Mouse (Mus musculus): ENCODE data around the gene Prss41. TPM values are rescaled to one million over a fixed set of nuclear protein-coding genes. Genes with fewer than 3 reads are reported as not detected.

Gene Prss41
- polyA plus RNA-seq, 1 experiment from 2014 or later: not detected

GRCm38 (mm10) chr17:23825591-23825990 lies 18.4 kb downstream of the Prss41 start:
- peaks cover 66% of the 10 kb centered on the region for H3K36me3 ChIP-seq
- WGBS: 75% methylated on average over 4 of the region's 4 CpGs
- H3K27me3 ChIP-seq (replicated peaks): 0 out of 2 replicates have a peak, but pooled peaks cover 6% of the 10 kb centered on the region
- peaks cover 15% of the 10 kb centered on the region for H3K4me1 ChIP-seq (replicated peaks)
- no peak overlapping the region for H3K4me2 ChIP-seq
- H3K9me3 ChIP-seq (replicated peaks): no peaks in the 10 kb centered on the region
- ATAC-seq (ENCODE audit: insufficient number of reproducible peaks, low FRiP score): no peak
- H3K9ac ChIP-seq: no peak overlapping the region
- no peak overlapping the region for H3K27ac ChIP-seq (ENCODE audit: poor library complexity, severe bottlenecking)
- H3K4me3 ChIP-seq: no peak overlapping the region

GRCm38 (mm10) chr17:23823614-23824013 lies 20.4 kb downstream of the Prss41 start:
- Histone ChIP-seq H3K36me3 (peaks cover 86% of the 10 kb centered on the region), H3K27ac (ENCODE audit: poor library complexity, severe bottlenecking) (no peak overlapping the region), H3K9ac (no peak overlapping the region), H3K4me2 (no peak overlapping the region), H3K4me1 (replicated peaks) (peaks cover 15% of the 10 kb centered on the region), H3K27me3 (replicated peaks) (no peaks in the 10 kb centered on the region), H3K9me3 (replicated peaks) (peaks cover 9% of the 10 kb centered on the region), H3K4me3 (no peak overlapping the region)
- ATAC-seq (ENCODE audit: insufficient number of reproducible peaks, low FRiP score): no peak
- 93% methylated on average over 12 of the region's 12 CpGs for WGBS

GRCm38 (mm10) chr17:23823018-23823417 lies 21.0 kb downstream of the Prss41 start:
- no peak overlapping the region for H3K4me2 ChIP-seq
- 79% methylated on average over 16 of the region's 16 CpGs for WGBS
- H3K9me3 ChIP-seq (replicated peaks): peaks cover 14% of the 10 kb centered on the region
- H3K4me3 ChIP-seq: no peak overlapping the region
- no peak for ATAC-seq (ENCODE audit: insufficient number of reproducible peaks, low FRiP score)
- H3K27ac ChIP-seq (ENCODE audit: poor library complexity, severe bottlenecking): no peak overlapping the region
- no peaks in the 10 kb centered on the region for H3K27me3 ChIP-seq (replicated peaks)
- H3K36me3 ChIP-seq: peaks cover 92% of the 10 kb centered on the region
- no peak overlapping the region for H3K9ac ChIP-seq
- H3K4me1 ChIP-seq (replicated peaks): peaks cover 13% of the 10 kb centered on the region

- Histone ChIP-seq H3K4me2 (no peak overlapping the region), H3K9me3 (replicated peaks) (peaks cover 14% of the 10 kb centered on the region), H3K9ac (no peak overlapping the region), H3K27me3 (replicated peaks) (no peaks in the 10 kb centered on the region), H3K4me1 (replicated peaks) (0 out of 2 replicates have a peak, but pooled peaks cover 5% of the 10 kb centered on the region), H3K27ac (ENCODE audit: poor library complexity, severe bottlenecking) (no peak overlapping the region), H3K36me3 (peaks cover 98% of the 10 kb centered on the region), H3K4me3 (no peak overlapping the region)
- 67% methylated on average over 6 of the region's 6 CpGs for WGBS
- no peak for ATAC-seq (ENCODE audit: insufficient number of reproducible peaks, low FRiP score)
Observed at GRCm38 (mm10) chr17:23822094-23822493, 21.9 kb downstream of the Prss41 start.

- Histone ChIP-seq H3K27ac (ENCODE audit: poor library complexity, severe bottlenecking) (no peak overlapping the region), H3K9ac (no peak overlapping the region), H3K36me3 (peaks cover 99% of the 10 kb centered on the region), H3K4me3 (no peak overlapping the region), H3K9me3 (replicated peaks) (peaks cover 14% of the 10 kb centered on the region), H3K4me2 (no peak overlapping the region), H3K4me1 (replicated peaks) (0 out of 2 replicates have a peak, but pooled peaks cover 4% of the 10 kb centered on the region), H3K27me3 (replicated peaks) (no peaks in the 10 kb centered on the region)
- no peak for ATAC-seq (ENCODE audit: insufficient number of reproducible peaks, low FRiP score)
- WGBS: 94% methylated on average over 5 of the region's 5 CpGs
Observed at GRCm38 (mm10) chr17:23820731-23821130, 23.2 kb downstream of the Prss41 start.

- H3K27ac ChIP-seq (ENCODE audit: poor library complexity, severe bottlenecking): no peak overlapping the region
- no peak overlapping the region for H3K4me2 ChIP-seq
- H3K4me1 ChIP-seq (replicated peaks): 0 out of 2 replicates have a peak, but pooled peaks cover 4% of the 10 kb centered on the region
- H3K27me3 ChIP-seq (replicated peaks): no peaks in the 10 kb centered on the region
- ATAC-seq (ENCODE audit: insufficient number of reproducible peaks, low FRiP score): no peak
- H3K9ac ChIP-seq: no peak overlapping the region
- peaks cover 98% of the 10 kb centered on the region for H3K36me3 ChIP-seq
- peaks cover 19% of the 10 kb centered on the region for H3K9me3 ChIP-seq (replicated peaks)
- no peak overlapping the region for H3K4me3 ChIP-seq
- 98% methylated on average over 25 of the region's 25 CpGs for WGBS
Observed at GRCm38 (mm10) chr17:23819235-23819634, 24.7 kb downstream of the Prss41 start.

GRCm38 (mm10) chr17:23818579-23818978 lies 25.4 kb downstream of the Prss41 start:
- WGBS: 95% methylated on average over 8 of the region's 8 CpGs

GRCm38 (mm10) chr17:23815641-23816040 lies 28.3 kb downstream of the Prss41 start:
- H3K27ac ChIP-seq (ENCODE audit: poor library complexity, severe bottlenecking): no peak overlapping the region

More at GRCm38 (mm10) chr17:23818579-23818978, 25.4 kb downstream of the Prss41 start:
- Histone ChIP-seq H3K27ac (ENCODE audit: poor library complexity, severe bottlenecking) (no peak overlapping the region), H3K36me3 (peaks cover 98% of the 10 kb centered on the region), H3K4me3 (no peak overlapping the region), H3K9me3 (replicated peaks) (peaks cover 19% of the 10 kb centered on the region), H3K4me2 (no peak overlapping the region), H3K27me3 (replicated peaks) (no peaks in the 10 kb centered on the region), H3K9ac (no peak overlapping the region), H3K4me1 (replicated peaks) (0 out of 2 replicates have a peak, but pooled peaks cover 4% of the 10 kb centered on the region)
- no peak for ATAC-seq (ENCODE audit: insufficient number of reproducible peaks, low FRiP score)

GRCm38 (mm10) chr17:23807918-23808317 lies 36.1 kb downstream of the Prss41 start:
- no peak overlapping the region for H3K9ac ChIP-seq
- no peak overlapping the region for H3K4me2 ChIP-seq
- no peaks in the 10 kb centered on the region for H3K27me3 ChIP-seq (replicated peaks)
- no peak overlapping the region for H3K4me3 ChIP-seq
- H3K9me3 ChIP-seq (replicated peaks): no peaks in the 10 kb centered on the region
- H3K4me1 ChIP-seq (replicated peaks): peaks cover 23% of the 10 kb centered on the region
- peaks cover 59% of the 10 kb centered on the region for H3K36me3 ChIP-seq
- 89% methylated on average over 3 of the region's 3 CpGs for WGBS
- ATAC-seq (ENCODE audit: insufficient number of reproducible peaks, low FRiP score): no peak
- H3K27ac ChIP-seq (ENCODE audit: poor library complexity, severe bottlenecking): no peak overlapping the region

More at GRCm38 (mm10) chr17:23815641-23816040, 28.3 kb downstream of the Prss41 start:
- H3K36me3 ChIP-seq: peaks cover 91% of the 10 kb centered on the region
- no peak overlapping the region for H3K4me2 ChIP-seq
- over 99% methylated on average over 16 of the region's 16 CpGs for whole genome bisulfite sequencing
- no peak overlapping the region for H3K9ac ChIP-seq
- ATAC-seq (ENCODE audit: insufficient number of reproducible peaks, low FRiP score): no peak
- peaks cover 19% of the 10 kb centered on the region for H3K9me3 ChIP-seq (replicated peaks)
- no peak overlapping the region for H3K4me3 ChIP-seq
- no peaks in the 10 kb centered on the region for H3K27me3 ChIP-seq (replicated peaks)
- no peaks in the 10 kb centered on the region for H3K4me1 ChIP-seq (replicated peaks)

- Histone ChIP-seq H3K4me3 (peak overlapping the region; percentile 1; the same call in 1 of the 2 replicates), H3K27me3 (replicated peaks) (no peaks in the 10 kb centered on the region), H3K27ac (ENCODE audit: poor library complexity, severe bottlenecking) (no peak overlapping the region), H3K9ac (no peak overlapping the region), H3K9me3 (replicated peaks) (no peaks in the 10 kb centered on the region), H3K36me3 (peaks cover 50% of the 10 kb centered on the region), H3K4me2 (peak overlapping the region; percentile 37), H3K4me1 (replicated peaks) (peaks cover 23% of the 10 kb centered on the region)
- 76% methylated on average over 25 of the region's 25 CpGs for WGBS
- ATAC-seq (ENCODE audit: insufficient number of reproducible peaks, low FRiP score): no peak
Observed at GRCm38 (mm10) chr17:23806867-23807266, 37.1 kb downstream of the Prss41 start.

GRCm38 (mm10) chr17:23804426-23805085 lies 39.4 kb downstream of the Prss41 start:
- Histone ChIP-seq H3K9me3 (replicated peaks) (no peaks in the 10 kb centered on the region), H3K36me3 (peaks cover 29% of the 10 kb centered on the region), H3K27ac (ENCODE audit: poor library complexity, severe bottlenecking) (peak overlapping the region; percentile 97), H3K4me2 (peak overlapping the region; percentile 92), H3K4me1 (replicated peaks) (peaks cover 23% of the 10 kb centered on the region), H3K9ac (peak overlapping the region; percentile 100), H3K4me3 (peak overlapping the region; percentile 99), H3K27me3 (replicated peaks) (no peaks in the 10 kb centered on the region)
- WGBS: 2% methylated on average over 8 of the region's 8 CpGs
- no peak for ATAC-seq (ENCODE audit: insufficient number of reproducible peaks, low FRiP score)

Data from heart, embryonic 12.5 days (tissue).